8 mouse cellular contexts compared by ENCODE assay signal in the genomic region with DNA sequence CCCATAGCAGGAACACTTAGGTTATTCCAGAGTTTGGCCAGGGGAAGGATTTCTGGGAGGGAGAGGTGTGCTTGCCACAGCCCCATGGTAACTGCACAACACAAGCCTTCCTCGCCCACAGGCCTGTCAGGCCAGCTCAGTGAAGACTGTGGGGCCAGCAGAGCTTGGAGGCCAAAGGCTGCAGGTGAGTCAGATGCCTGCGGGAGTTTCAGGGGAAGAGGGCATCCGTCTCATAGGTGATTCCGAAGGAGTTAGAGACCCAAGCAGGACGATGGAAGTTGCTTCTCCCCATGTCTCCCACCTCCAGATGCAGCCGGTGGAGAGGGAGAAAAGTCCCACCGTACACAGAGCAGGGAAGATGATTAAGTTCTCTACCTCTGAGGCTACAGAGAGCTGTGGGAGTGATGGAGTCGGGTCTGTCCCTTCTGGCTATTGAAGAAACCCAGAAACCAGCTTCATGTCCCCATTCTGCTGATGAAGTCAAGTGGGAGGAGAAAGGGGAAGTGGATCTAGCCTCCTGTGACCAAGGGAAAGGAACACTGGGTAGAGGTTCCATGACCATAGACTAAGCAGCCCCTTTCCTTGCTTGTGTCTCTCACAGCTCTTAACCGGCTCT. TPM values are rescaled to one million over a fixed set of nuclear protein-coding genes. Genes with fewer than 3 reads are reported as not detected.
DNase-seq lines count a peak whose midpoint lies in the region; ATAC-seq and TF ChIP-seq lines count a peak whose summit lies in the region.

A gene (plus strand): TSS at position 120 of the 616 bp plus-strand sequence.

- TF ChIP-seq CTCF in left cerebral cortex, adult 2 months (IDR thresholded peaks at IDR 0.05), result no peak
- TF ChIP-seq CTCF in midbrain, postnatal 0 days (IDR thresholded peaks at IDR 0.05), result no peak

- H3K27ac ChIP-seq in left cerebral cortex, adult 2 months, result peak within 1 kb of the TSS; percentile 98
- peak within 1 kb of the TSS; percentile 86 for H3K27ac ChIP-seq in embryonic facial prominence, embryonic 13.5 days
- H3K27ac ChIP-seq in midbrain, postnatal 0 days (ENCODE audit: low read depth, low read length), result peak within 1 kb of the TSS; percentile 77

- no peak for ATAC-seq in embryonic facial prominence, embryonic 13.5 days (ENCODE audit: insufficient number of reproducible peaks, insufficient read depth, low FRiP score, low TSS enrichment, low read depth)
- no peak for ATAC-seq in midbrain, postnatal 0 days (ENCODE audit: low FRiP score)

- peaks cover 23% of the 10 kb centered on the region for H3K4me1 ChIP-seq in embryonic facial prominence, embryonic 13.5 days
- H3K4me1 ChIP-seq in midbrain, postnatal 0 days (ENCODE audit: insufficient read depth, low read length), result peaks cover 8% of the 10 kb centered on the region; the same call in 1 of the 2 replicates

- WGBS in embryonic facial prominence, embryonic 13.5 days, result 85% methylated on average over 9 of the region's 9 CpGs
- WGBS in midbrain, postnatal 0 days, result 87% methylated on average over 9 of the region's 9 CpGs

- peaks cover 16% of the 10 kb centered on the region for H3K36me3 ChIP-seq in embryonic facial prominence, embryonic 13.5 days
- peaks cover 31% of the 10 kb centered on the region for H3K36me3 ChIP-seq in midbrain, postnatal 0 days (ENCODE audit: insufficient read depth, low read length)

- H3K4me3 ChIP-seq in left cerebral cortex, adult 2 months, result no peak within 1 kb of the TSS
- H3K4me3 ChIP-seq in embryonic facial prominence, embryonic 13.5 days, result no peak within 1 kb of the TSS
- H3K4me3 ChIP-seq in midbrain, postnatal 0 days (ENCODE audit: low read depth, low read length), result no peak within 1 kb of the TSS

- H3K9me3 ChIP-seq in embryonic facial prominence, embryonic 13.5 days, result no peaks in the 10 kb centered on the region
- H3K9me3 ChIP-seq in midbrain, postnatal 0 days (ENCODE audit: low read length), result no peaks in the 10 kb centered on the region

- no peak for DNase-seq in left cerebral cortex, adult 2 months (ENCODE audit: extremely low spot score in 1 of 2, low spot score in 2 of 2)
- DNase-seq in left cerebral cortex, postnatal 36 days (ENCODE audit: low spot score in 2 of 2), result no peak
- DNase-seq in induced T-regulatory cell, adult 2 months (ENCODE audit: low read depth), result peak; percentile 64
- no peak for DNase-seq in midbrain, postnatal 0 days (ENCODE audit: low spot score)
- DNase-seq in gastrocnemius, postnatal 36 days, result no peak
- no peak for DNase-seq in frontal cortex, adult 2 months (ENCODE audit: extremely low spot score in 1 of 2, low spot score in 1 of 2)
- no peak for DNase-seq in embryo, embryonic 10 days (ENCODE audit: low spot score)

- intact Hi-C loops in left cerebral cortex, adult 2 months (cut with DNase I), result no loop called here
- intact Hi-C loops in left cerebral cortex, postnatal 36 days (cut with DNase I), result loop anchor here (10.0 kb wide), 1 partner anchor 302 kb away; a partner anchor contains a TSS
- intact Hi-C loops in gastrocnemius, postnatal 36 days (cut with DNase I), result no loop called here

- peaks cover 11% of the 10 kb centered on the region for H3K27me3 ChIP-seq in embryonic facial prominence, embryonic 13.5 days
- H3K27me3 ChIP-seq in midbrain, postnatal 0 days (ENCODE audit: insufficient read depth, low read length), result no peaks in the 10 kb centered on the region

- H3K4me2 ChIP-seq in embryonic facial prominence, embryonic 13.5 days, result peak within 1 kb of the TSS; percentile 25; the same call in 1 of the 2 replicates
- H3K4me2 ChIP-seq in midbrain, postnatal 0 days (ENCODE audit: low read depth, low read length, poor library complexity, severe bottlenecking), result no peak within 1 kb of the TSS

- H3K9ac ChIP-seq in embryonic facial prominence, embryonic 13.5 days, result peak within 1 kb of the TSS; percentile 47
- H3K9ac ChIP-seq in midbrain, postnatal 0 days (replicated peaks; ENCODE audit: low read length, poor library complexity, severe bottlenecking), result peak within 1 kb of the TSS; percentile 54; the same call in 1 of the 2 replicates

RNA-seq across cellular contexts. Expression of the gene that starts here (rescaled TPM):
- not detected for total RNA-seq in left cerebral cortex, adult 2 months (2021)
- total RNA-seq in left cerebral cortex, postnatal 36 days (2021), result not detected
- polyA plus RNA-seq in embryonic facial prominence, embryonic 13.5 days (2015; fragmentation: Nextera tagmentation; extraction: Ambion mirVana), result not detected in 2 replicates
- total RNA-seq in midbrain, postnatal 0 days (2014; rRNA removed), result 1.3 and 5.8 TPM in 2 replicates
- 1.2 TPM in 2 replicates for polyA plus RNA-seq in midbrain, postnatal 0 days (2015; fragmentation: Nextera tagmentation; extraction: Ambion mirVana)
- total RNA-seq in gastrocnemius, postnatal 36 days (2021), result not detected
- polyA plus RNA-seq in frontal cortex, adult 2 months (2012; rRNA removed), result 0.15 and 0.32 TPM in 2 replicates
